Mouse (Mus musculus): ENCODE measurements around the gene Hoxd10.

Hoxd10 gene

DNA sequence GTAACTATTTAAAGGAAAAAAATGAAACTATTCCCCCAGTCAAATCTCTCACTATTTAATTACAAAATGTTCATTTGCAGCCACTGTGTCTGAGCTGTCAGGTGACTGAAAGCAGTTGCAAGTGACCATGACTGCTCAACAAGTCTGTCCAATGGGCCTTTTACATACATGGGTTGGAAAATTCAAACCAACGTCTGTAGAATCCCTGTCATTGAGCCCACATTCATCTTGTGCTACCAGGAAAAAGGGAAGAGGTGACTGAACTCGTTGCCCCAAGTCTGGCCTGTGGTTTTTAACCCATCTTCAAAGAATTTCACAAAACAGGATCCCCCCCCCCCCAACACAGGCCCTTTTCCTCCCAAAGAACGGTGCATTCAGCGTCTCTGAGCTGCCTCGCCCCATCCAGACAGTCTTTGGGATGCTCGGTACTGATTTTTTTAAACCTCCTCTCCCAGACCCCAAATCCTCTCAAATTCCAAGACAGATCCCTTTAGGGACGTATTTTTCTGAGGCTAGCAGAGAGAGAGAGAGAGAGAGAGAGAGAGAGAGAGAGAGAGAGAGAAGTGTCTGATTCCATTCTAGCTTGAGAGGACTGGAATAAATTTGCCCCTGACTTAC lies 4.2 kb downstream of the Hoxd10 start:
- DNase-seq (ENCODE audit: low spot score): no peak

DNA sequence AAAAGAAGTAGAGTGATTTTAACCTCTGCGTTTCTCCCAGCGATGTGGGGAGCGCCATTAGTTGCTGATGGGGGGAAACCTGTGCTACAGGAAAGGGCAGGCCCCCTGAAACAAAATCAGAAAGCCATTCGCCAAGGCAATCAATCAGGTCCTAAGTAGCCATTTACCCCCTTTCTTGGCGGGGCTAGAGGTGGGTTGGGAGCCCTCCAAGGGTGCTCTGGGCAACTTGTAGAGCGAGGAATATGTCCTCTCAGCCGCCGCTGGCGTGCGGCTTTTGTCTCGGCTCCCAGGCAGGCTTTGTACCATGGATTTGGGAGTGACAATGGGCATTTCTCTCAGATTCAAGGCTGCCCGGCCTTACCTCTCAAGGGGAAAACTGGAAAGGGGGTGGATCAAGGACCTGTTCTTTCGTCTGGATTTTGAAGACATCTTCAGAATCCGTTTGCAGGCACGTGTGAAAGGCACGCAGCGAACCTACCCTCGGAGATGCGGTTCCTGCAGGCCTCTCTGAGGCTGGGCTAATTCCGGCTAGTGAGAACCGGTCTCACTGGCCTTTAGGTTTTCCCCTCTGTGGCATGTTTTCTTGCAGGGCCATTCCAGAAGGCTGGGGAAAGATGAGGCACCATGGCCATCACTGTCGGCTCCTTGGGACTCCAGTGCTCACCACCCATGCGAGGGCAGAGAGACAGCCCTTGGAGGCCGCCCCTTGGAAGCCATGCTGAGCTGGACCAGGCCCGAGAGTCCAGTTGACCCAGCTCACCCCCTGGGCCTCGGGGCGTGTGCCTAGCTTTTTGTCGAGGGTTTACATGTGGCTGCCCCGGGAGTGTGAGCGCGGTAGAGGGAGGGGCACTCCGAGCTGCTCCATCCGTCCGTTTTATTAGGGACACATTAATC lies 5.0 kb downstream of the Hoxd10 start:
- no peak for DNase-seq (ENCODE audit: low spot score)

GRCm38 (mm10) chr2:74697567-74698121 lies 5.9 kb downstream of the Hoxd10 start, which contains the start of gene Hoxd9:
Gene Hoxd9 (plus strand): TSS chr2:74697727.
- DNase-seq (ENCODE audit: low spot score): no peak

GRCm38 (mm10) chr2:74698201-74699052 lies 6.7 kb downstream of the Hoxd10 start:
- no peak for DNase-seq (ENCODE audit: low spot score)

- no peak for DNase-seq (ENCODE audit: low spot score)
These were observed 7.3 kb downstream of the Hoxd10 start for GRCm38 (mm10) chr2:74699053-74699430.

- DNase-seq (ENCODE audit: low spot score): no peak
These were observed 8.2 kb downstream of the Hoxd10 start for GRCm38 (mm10) chr2:74699664-74700545.

- DNase-seq (ENCODE audit: low spot score): no peak
These were observed 8.9 kb downstream of the Hoxd10 start for GRCm38 (mm10) chr2:74700546-74701112.

DNA sequence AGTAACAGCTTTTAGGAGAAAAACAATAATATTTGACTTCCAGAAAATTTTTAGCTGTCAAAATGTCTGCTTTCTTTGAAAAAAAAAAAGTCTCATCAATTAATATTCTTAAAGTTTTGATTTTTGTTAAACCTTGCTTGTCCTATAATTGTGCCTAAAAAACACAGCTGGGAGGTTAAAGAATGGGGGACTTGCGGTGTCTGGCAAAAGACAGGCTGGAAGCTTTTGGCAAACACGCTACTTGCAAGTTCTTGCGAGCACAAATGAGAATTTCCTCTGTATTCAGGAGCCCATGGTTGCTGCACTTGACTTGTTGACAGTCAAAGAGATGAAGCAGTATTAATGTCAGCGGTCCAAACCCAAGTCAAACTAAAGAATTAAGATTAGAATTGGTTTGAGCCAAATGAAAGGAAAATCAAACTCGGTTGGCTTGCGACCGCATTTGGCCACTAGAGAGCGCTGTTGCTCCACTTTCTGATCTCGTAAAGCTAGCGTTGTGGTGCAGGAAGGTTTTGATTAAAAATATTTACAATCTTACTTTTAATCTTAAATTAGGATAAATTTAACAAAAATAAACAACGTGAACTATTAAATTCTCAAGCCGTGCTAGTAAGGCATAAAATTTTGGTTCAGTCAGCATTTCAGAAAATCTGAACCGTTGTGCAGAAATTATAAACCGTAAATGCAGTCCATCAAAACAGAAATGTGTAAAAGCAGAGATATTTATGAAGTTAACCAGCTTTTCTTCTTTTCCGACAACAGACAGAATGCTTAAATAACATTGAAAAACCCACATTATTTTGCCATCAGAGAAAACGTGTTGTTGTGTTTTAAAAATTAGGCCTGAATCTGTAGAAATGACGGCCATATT lies 10.5 kb downstream of the Hoxd10 start:
- peak; percentile 93 for DNase-seq (ENCODE audit: low spot score)

DNA sequence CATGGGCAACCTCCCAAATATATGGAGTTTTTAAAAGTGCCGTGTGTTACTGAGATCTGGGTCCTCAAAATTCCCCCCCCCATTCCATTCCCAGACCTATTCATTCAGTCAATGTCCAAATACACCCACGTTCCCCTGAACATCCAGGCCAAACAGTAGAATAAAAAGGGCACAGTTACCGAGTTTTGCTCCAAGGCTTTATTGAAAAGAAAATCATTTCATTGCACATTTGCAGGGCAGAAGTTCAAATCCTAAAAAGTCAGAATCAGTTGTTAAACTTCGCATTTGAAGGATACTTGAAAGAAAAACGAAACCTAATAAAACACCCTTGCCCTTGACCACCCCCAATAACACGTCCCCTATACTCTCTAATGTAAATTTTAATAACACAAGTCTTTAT lies 11.1 kb downstream of the Hoxd10 start:
- DNase-seq (ENCODE audit: low spot score): no peak

DNA sequence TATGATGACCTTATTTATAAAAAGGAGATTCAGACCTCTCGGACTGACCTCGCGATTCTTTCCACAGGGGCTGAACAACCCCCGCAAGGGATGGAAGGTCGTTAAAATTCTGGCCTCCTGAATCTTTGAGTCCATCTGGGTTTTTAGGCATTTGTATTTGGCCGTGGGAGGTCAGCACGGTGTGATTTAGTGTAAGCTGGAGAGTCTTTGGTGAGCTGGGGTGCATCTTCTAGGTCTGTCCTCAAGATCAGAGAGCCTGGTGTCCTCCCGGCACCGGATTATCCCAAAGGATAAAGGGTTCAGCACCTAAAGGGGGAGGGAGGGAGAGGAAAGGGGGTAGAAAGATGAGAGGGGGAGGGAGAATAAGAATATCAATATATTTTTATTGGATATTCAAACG lies 11.6 kb downstream of the Hoxd10 start:
- no peak for DNase-seq (ENCODE audit: low spot score)

DNA sequence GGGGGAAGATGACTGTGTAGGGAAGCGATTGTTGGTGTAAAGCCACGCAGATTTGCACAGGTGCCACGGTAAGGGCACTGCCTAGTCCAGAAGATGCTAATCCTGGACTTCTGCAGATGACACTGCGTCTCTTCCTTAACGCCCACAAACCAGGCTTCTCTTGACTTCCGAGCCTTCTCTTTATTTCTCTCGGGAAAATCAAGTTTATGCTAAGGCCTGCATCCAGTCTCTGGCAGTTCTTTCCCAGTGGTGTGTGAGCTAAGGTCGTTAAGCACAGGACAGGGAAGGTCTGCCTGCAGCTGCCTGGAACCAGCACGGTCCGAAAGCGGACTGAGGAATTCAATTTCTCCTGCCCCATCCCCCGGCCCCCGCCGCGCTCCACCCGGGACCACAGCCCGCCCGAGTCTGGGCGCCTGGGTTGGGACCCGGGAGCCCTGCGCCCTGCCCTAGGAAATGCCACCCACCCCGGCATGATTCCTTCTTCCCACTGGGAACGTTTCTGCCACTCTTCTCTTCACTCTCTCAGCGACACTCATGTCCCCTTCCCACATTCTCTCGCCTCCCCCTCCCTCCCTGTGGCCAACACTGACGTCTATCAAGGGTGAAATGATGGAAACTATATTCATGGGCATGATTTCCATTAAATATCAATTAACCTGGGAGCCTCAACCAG lies 12.1 kb downstream of the Hoxd10 start:
- no peak for DNase-seq (ENCODE audit: low spot score)

GRCm38 (mm10) chr2:74704393-74704998 lies 12.8 kb downstream of the Hoxd10 start, which contains the start of gene Hoxd8:
Gene Hoxd8 (plus strand): TSS chr2:74704615.
- DNase-seq (ENCODE audit: low spot score): no peak

- DNase-seq (ENCODE audit: low spot score): no peak
These were observed 13.3 kb downstream of the Hoxd10 start for GRCm38 (mm10) chr2:74704999-74705466.

DNA sequence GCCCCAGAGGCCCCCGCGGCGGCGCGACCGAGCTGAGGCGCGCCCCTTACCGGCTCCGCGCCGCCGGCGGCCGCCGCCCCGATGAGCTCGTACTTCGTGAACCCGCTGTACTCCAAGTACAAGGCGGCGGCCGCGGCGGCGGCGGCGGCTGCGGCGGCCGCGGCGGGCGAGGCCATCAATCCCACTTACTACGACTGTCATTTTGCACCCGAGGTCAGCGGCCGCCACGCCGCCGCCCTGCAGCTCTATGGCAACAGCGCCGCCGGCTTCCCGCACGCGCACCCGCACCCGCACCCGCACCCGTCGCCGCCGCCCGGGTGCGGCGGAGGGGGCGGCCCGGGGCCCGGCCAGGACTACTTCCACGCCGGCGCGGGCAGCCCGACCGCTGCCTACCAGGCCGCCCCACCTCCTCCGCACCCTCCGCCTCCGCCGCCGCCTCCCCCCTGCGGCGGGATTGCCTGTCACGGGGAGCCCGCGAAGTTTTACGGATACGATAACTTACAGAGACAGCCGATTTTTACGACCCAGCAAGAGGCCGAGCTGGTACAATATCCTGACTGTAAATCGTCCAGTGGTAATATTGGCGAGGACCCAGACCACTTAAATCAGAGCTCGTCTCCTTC lies 13.9 kb downstream of the Hoxd10 start:
- no peak for DNase-seq (ENCODE audit: low spot score)

DNA sequence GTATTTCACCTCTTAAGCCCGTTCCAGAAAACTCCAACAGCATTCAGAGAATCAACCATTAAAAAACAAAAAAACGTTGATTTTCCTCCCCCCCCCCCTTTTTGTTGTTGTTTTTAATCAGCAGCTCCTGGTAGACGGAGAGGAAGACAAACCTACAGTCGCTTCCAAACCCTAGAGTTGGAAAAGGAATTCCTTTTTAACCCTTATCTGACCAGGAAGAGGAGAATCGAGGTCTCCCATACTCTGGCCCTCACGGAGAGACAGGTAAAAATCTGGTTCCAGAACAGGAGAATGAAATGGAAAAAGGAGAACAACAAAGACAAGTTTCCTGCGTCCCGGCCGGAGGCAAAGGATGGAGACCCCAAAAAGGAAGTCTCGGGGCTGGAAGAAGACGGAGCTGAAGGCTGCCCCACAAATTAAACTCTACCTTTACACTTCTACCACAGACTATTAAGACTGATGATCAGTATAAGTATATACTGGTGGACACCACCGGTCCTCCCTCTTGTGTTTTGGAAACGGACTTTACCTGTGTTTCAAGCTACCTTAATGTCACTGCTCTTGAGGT lies 14.8 kb downstream of the Hoxd10 start:
- no peak for DNase-seq (ENCODE audit: low spot score)

DNA sequence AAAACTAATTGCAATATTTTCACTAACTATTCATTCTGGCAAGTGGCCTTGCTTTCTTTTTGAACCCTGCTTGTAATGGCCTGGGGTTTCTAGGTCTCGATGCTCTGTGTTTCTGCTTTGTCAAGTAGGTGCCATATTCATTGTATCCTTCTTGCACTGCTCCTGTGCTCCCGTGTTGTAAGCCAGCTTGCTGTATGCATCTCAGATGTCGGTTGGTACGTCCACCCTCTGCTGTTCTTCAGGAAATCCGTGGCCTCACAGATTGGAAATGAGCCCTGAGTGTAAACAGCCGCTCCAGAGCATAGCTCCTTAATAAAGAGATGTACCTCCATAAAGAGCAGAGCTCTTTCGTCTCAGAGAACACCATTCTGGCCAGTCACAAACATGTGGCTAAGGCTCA lies 15.9 kb downstream of the Hoxd10 start:
- no peak for DNase-seq (ENCODE audit: low spot score)

GRCm38 (mm10) chr2:74708676-74709075 lies 17.0 kb downstream of the Hoxd10 start:
- no peak for DNase-seq (ENCODE audit: low spot score)

Measured in embryo, embryonic 10.5 days (tissue).